Mouse (Mus musculus) cerebellum, adult 2 months (tissue): ENCODE measurements around the gene Clta. TPM values are rescaled to one million over a fixed set of nuclear protein-coding genes. Genes with fewer than 3 reads are reported as not detected.
A peak's percentile ranks its signal among the peaks of the same experiment; 100 is the strongest.

Source experiments
- DNase-seq, 2 experiments: peaks; one replicate each; pipeline ENCODE4 v3.0.0; 2021
- H3K27ac ChIP-seq: fragments of 200-500 bp; 2 replicates; pipeline ENCODE4 v1.5.1; 2012; ENCODE audit warnings: low read length, control low read depth, inconsistent platforms; ENCODE audit not compliant: insufficient read depth
- H3K27me3 ChIP-seq: fragments of 200-500 bp; 2 replicates; pipeline ENCODE4 v1.6.1; 2012; ENCODE audit warnings: inconsistent platforms, mild to moderate bottlenecking, low read length, moderate library complexity; ENCODE audit not compliant: control insufficient read depth, insufficient read depth
- H3K4me1 ChIP-seq: fragments of 200-500 bp; 2 replicates; pipeline ENCODE4 v1.6.1; 2011; ENCODE audit warnings: low read length; ENCODE audit not compliant: control insufficient read depth, insufficient read depth
- H3K4me3 ChIP-seq: fragments of 200-500 bp; replicated peaks from 2 replicates; pipeline ENCODE3; 2011; ENCODE audit warnings: mild to moderate bottlenecking, low read depth, low read length, control low read depth; ENCODE audit not compliant: insufficient read depth
- CTCF ChIP-seq: fragments of 200-500 bp; IDR thresholded peaks from 2 replicates; pipeline ENCODE4 v1.5.1; 2011; ENCODE audit warnings: low read depth, mild to moderate bottlenecking, control low read depth, low read length, moderate library complexity, borderline replicate concordance; ENCODE audit not compliant: insufficient read depth
- POLR2A ChIP-seq: fragments of 200-500 bp; IDR thresholded peaks from 2 replicates; pipeline ENCODE4 v1.6.1; 2011; ENCODE audit warnings: low read length, control low read depth, borderline replicate concordance; ENCODE audit not compliant: insufficient read depth
- WGBS: fragments of 180-500 bp; shearing (Covaris S2); methylation state at CpG from one replicate; pipeline ENCODE4 v1.1.7; 2018; 5-methylcytosine and 5-hydroxymethylcytosine counted together
- polyA plus RNA-seq: library from polyadenylated mRNA; depleted of rRNA; stranded (reverse); fragments of >200 nt; gene quantifications from 2 replicates; pipeline ENCODE4 v1.2.3, GENCODE M21; 2012

The Clta gene
- polyA plus RNA-seq, 1 experiment = 486 TPM

DNA sequence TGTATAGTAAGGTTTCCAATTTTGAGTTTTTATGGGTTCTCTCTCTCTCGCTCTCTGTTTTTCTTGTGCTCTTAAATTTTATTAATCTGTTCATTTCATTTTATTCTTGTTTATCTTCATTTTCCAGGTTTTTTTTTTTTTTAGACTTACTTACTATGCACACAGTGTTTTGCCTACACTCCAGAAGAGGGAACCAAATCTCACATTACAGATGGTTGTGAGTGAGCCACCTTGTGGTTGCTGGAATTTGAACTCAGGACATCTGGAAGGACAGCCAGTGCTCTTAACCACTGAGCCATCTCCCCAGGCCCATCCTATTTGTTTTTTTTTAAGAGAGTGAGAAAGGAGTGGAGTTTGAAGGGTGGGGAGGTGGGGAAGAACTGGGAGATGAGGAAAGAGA, 5.9 kb downstream of the Clta start:
- no peak overlapping the region for H3K4me3 ChIP-seq
- no peak for DNase-seq
- peaks cover 3% of the 10 kb centered on the region; the same call in 1 of the 2 replicates for H3K4me1 ChIP-seq
- no peak overlapping the region for H3K27ac ChIP-seq
- WGBS = 95% methylated on average over 1 of the region's 1 CpGs
- no peaks in the 10 kb centered on the region for H3K27me3 ChIP-seq
- TF ChIP-seq POLR2A (no peak), CTCF (no peak)

DNA sequence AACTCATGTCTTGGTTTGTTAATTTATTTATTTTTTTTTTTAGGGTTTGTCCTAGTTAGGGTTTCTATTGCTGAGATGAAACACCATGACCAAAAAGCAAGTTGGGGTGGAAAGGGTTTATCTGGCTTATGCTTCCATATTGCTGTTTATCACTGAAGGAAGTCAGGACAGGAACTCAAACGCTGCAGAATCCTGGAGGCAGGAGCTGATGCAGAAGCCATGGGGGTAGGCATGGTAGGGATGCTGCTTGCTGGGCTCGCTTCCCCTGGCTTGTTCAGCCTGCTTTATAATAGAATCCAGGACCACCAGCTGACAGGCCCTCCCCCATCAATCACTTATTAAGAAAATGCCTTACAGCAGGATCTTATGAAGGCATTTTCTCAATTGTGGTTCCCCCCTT, 6.6 kb downstream of the Clta start:
- no peak for TF ChIP-seq CTCF
- TF ChIP-seq POLR2A = no peak
- DNase-seq = no peak
- no peak overlapping the region for H3K4me3 ChIP-seq
- H3K27me3 ChIP-seq = no peaks in the 10 kb centered on the region
- WGBS = 39% methylated on average over 2 of the region's 2 CpGs
- H3K27ac ChIP-seq = no peak overlapping the region
- peaks cover 3% of the 10 kb centered on the region for H3K4me1 ChIP-seq

DNA sequence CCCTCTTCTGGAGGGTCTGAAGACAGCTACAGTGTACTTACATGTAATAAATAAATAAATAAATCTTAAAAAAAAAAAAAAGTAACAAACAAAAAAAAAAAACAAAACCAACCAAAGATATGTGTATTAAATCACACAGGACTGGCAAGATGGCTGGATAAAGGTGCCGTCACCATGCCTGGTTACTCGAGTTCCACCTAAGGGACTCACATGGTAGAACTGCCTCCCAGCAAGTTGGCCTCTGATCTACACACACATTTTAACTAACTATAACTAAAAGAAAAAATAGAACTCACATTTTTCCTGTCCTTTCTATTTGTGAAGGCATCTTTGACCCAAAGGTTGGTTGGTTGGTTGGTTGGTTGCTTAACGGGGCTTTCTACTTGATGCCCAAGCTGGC, 7.5 kb downstream of the Clta start:
- peaks cover 3% of the 10 kb centered on the region for H3K4me1 ChIP-seq
- no peak overlapping the region for H3K27ac ChIP-seq
- no peaks in the 10 kb centered on the region for H3K27me3 ChIP-seq
- DNase-seq = no peak
- TF ChIP-seq CTCF (no peak), POLR2A (no peak)
- peak overlapping the region; percentile 74 for H3K4me3 ChIP-seq
- 79% methylated on average over 3 of the region's 3 CpGs for WGBS

DNA sequence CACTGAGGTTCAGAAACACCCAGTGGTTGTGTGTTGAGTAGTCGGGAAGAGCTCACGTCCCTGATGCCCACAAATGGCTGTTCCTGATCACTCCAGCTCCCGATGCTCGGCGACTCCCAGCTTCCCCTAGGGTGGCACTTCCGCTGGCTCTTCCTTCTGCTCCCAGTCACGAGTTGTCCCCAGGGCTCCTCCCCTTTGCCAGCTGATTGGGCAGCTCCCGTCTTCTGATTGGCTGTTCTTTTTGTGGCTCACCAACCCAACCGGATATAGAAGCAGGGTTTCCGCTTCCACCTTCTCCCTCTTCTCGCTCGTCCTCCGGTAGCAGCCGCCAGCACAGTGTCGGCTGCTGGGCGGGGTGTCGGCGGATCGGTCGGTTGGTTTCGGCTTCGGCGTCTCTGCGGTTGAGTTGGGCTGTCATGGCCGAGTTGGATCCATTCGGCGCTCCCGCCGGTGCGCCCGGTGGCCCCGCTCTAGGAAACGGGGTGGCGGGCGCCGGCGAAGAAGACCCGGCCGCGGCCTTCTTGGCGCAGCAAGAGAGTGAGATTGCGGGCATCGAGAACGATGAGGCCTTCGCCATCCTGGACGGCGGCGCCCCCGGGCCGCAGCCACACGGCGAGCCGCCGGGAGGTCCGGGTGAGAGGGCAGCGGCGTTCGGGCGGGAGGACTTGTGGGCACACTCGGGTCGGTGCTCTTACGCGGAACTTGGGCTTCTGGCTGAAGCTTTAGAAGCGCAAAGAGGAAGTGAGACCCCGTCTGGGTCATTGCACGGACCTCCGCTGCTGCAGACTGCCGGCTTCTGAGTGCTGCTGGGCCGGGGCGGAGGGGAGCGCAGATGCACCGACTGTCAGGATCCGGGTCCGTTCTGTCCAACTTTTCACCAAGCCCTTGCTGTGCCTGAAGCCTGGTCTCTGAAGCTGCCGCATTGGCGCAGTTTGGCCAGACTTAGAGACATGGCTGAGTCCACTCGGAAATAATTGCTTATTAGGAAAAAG, 8.4 kb downstream of the Clta start:
- H3K4me1 ChIP-seq = peaks cover 3% of the 10 kb centered on the region
- DNase-seq = peak; percentile 92 to 97
- peak overlapping the region; percentile 39 for H3K27ac ChIP-seq
- peak overlapping the region; percentile 74 for H3K4me3 ChIP-seq
- WGBS = under 1% methylated on average over 77 of the region's 77 CpGs
- no peaks in the 10 kb centered on the region for H3K27me3 ChIP-seq
- TF ChIP-seq CTCF = no peak
- TF ChIP-seq POLR2A = peak; percentile 86

DNA sequence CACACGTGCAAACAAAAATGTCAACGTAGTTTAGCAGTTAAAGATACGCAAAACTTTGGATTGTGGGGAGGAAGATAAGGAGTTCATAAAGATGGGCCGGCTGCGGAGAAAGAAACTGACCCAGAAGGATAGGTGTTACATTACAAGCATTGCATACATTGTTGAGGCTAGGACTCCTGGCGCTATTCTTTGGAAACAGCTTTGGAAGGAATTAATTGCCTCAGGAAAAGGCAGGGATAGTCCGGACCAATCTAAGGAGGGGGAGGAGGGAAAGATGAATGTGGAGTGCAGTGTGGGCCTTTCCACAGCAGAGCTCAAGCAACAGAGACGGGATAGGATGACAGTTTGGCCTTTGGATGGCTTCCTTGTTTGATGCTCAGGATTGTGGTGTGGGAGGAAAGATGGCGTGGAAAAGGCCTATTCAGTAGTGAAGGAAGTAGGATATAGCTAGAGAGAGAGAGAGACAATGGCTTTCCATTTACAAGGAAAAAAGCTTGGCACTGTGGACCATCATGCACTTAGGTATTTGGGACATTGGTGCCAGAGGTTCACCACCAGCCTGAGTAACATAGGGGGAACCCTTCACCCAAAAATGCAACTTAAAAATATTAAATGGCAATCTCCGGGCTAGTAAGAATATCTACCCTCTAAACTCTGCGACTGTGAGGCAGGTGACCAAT, 9.3 kb downstream of the Clta start:
- Histone ChIP-seq H3K27ac (no peak overlapping the region), H3K4me1 (peaks cover 3% of the 10 kb centered on the region), H3K4me3 (peak overlapping the region; percentile 74), H3K27me3 (no peaks in the 10 kb centered on the region)
- 26% methylated on average over 11 of the region's 11 CpGs for WGBS
- DNase-seq = no peak
- TF ChIP-seq POLR2A (no peak), CTCF (no peak)

- Histone ChIP-seq H3K4me3 (no peak overlapping the region), H3K27ac (no peak overlapping the region), H3K27me3 (no peaks in the 10 kb centered on the region), H3K4me1 (peaks cover 3% of the 10 kb centered on the region)
- WGBS = 87% methylated on average over 4 of the region's 4 CpGs
- no peak for DNase-seq
- TF ChIP-seq POLR2A (no peak), CTCF (no peak)
Observed at GRCm38 (mm10) chr4:44016071-44016470, 11.8 kb downstream of the Clta start.

DNA sequence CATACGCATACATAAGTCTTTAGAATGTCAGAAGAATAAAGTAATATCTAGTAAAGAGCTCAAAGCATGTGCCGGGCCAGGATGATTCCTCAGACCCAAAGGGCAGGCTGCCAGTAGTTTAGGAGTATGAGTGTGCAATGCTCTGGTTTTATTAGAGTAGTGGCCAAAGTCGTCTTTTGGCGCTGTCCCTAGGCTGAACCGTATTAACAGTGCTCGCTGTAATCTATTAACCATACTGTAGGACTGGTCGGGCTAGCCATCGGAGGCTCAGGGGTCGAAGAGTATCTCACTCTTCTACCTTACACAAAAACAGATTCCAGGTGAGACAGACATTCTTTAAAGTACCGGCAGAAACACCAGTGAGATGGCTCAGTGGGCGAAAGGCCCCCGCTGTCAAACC, 12.5 kb downstream of the Clta start:
- DNase-seq = no peak
- Histone ChIP-seq H3K4me3 (no peak overlapping the region), H3K27me3 (no peaks in the 10 kb centered on the region), H3K4me1 (peaks cover 3% of the 10 kb centered on the region), H3K27ac (no peak overlapping the region)
- WGBS = 79% methylated on average over 12 of the region's 12 CpGs
- no peak for TF ChIP-seq POLR2A
- no peak for TF ChIP-seq CTCF
